Mouse (Mus musculus) lung, postnatal 0 days (tissue): ENCODE measurements at regions not wholly inside any gene's neighbourhood (a gene's known extent, or its start where the extent isn't known, plus 50 kb on each side); places are given as distances from the start of the nearest gene placed in this dataset.

Experiments
- ATAC-seq: fragments of 200-750 bp; cut with Nextera tagmentation; 2 replicates; pipeline ENCODE4 v1.8.0; 2017; ENCODE audit warnings: moderate library complexity
- DNase-seq: peaks from one replicate; pipeline ENCODE4 v3.0.0-alpha.2; 2016; ENCODE audit warnings: low spot score
- H3K27ac ChIP-seq: fragments of 300-500 bp; sonication (generic); 2 replicates; pipeline ENCODE4 v1.5.1; 2014; ENCODE audit warnings: antibody characterized with exemption, mild to moderate bottlenecking, low read length, mixed read lengths
- H3K27me3 ChIP-seq: fragments of 300-500 bp; sonication (generic); replicated peaks from 2 replicates; pipeline ENCODE4 v1.6.1; 2014; ENCODE audit warnings: low read length, mixed read lengths; ENCODE audit not compliant: insufficient read depth
- H3K36me3 ChIP-seq: fragments of 300-500 bp; sonication (generic); 2 replicates; pipeline ENCODE4 v1.6.1; 2014; ENCODE audit warnings: low read length, mixed read lengths; ENCODE audit not compliant: insufficient read depth
- H3K4me1 ChIP-seq: fragments of 300-500 bp; sonication (generic); 2 replicates; pipeline ENCODE4 v1.6.1; 2014; ENCODE audit warnings: antibody characterized with exemption, low read depth, low read length, mixed read lengths; ENCODE audit not compliant: insufficient read depth
- H3K4me2 ChIP-seq: fragments of 300-500 bp; sonication (generic); replicated peaks from 2 replicates; pipeline ENCODE4 v1.6.1; 2014; ENCODE audit warnings: low read depth, mild to moderate bottlenecking, low read length, moderate library complexity, mixed read lengths
- H3K4me3 ChIP-seq: fragments of 300-500 bp; sonication (generic); 2 replicates; pipeline ENCODE4 v1.5.1; 2014; ENCODE audit warnings: low read depth, low read length
- H3K9ac ChIP-seq: fragments of 300-500 bp; sonication (generic); replicated peaks from 2 replicates; pipeline ENCODE4 v1.6.1; 2014; ENCODE audit warnings: low read depth, mild to moderate bottlenecking
- H3K9me3 ChIP-seq: fragments of 300-500 bp; sonication (generic); 2 replicates; pipeline ENCODE4 v1.6.1; 2016; ENCODE audit warnings: low read length, mixed read lengths
- CTCF ChIP-seq: IDR thresholded peaks from 2 replicates; pipeline ENCODE4 v1.5.1; 2016; ENCODE audit warnings: antibody characterized with exemption, mild to moderate bottlenecking
- EP300 ChIP-seq: IDR thresholded peaks from 2 replicates; pipeline ENCODE4 v1.6.1; 2016; ENCODE audit warnings: antibody characterized with exemption, mild to moderate bottlenecking, control low read depth
- WGBS: fragments of 180-500 bp; shearing (Covaris S2); extraction: QIAGEN DNeasy Blood & Tissue Kit; methylation state at CpG from one replicate; pipeline ENCODE4 v1.1.7; 2014; 5-methylcytosine and 5-hydroxymethylcytosine counted together

- no peak overlapping the region for H3K4me3 ChIP-seq
- H3K27ac ChIP-seq = no peak overlapping the region
Measured at GRCm38 (mm10) chr17:94553400-94553799, 196.4 kb downstream of the Mettl4 start.

GRCm38 (mm10) chr17:94528765-94529164, 221.1 kb downstream of the Mettl4 start:
- H3K4me2 ChIP-seq = no peak overlapping the region
- H3K9me3 ChIP-seq = no peaks in the 10 kb centered on the region
- no peak overlapping the region for H3K9ac ChIP-seq
- no peak overlapping the region for H3K4me3 ChIP-seq
- TF ChIP-seq EP300 = no peak
- no peak for TF ChIP-seq CTCF
- DNase-seq (no peak), ATAC-seq (no peak)
- no peaks in the 10 kb centered on the region for H3K4me1 ChIP-seq
- no peaks in the 10 kb centered on the region for H3K36me3 ChIP-seq
- 77% methylated on average over 2 of the region's 2 CpGs for WGBS
- no peaks in the 10 kb centered on the region for H3K27me3 ChIP-seq
- no peak overlapping the region for H3K27ac ChIP-seq

More at GRCm38 (mm10) chr17:94553400-94553799, 196.4 kb downstream of the Mettl4 start:
- Histone ChIP-seq H3K36me3 (no peaks in the 10 kb centered on the region), H3K9me3 (no peaks in the 10 kb centered on the region), H3K27me3 (no peaks in the 10 kb centered on the region), H3K9ac (no peak overlapping the region), H3K4me2 (no peak overlapping the region), H3K4me1 (no peaks in the 10 kb centered on the region)
- WGBS = 82% methylated on average over 2 of the region's 2 CpGs
- DNase-seq = no peak
- TF ChIP-seq CTCF (peak; percentile 19; the same call in 1 of the 2 replicates), EP300 (no peak)
- ATAC-seq = no peak
